Mouse (Mus musculus) gastrocnemius, postnatal 36 days (tissue): ENCODE results near the gene Pxk. TPM values are rescaled to one million over a fixed set of nuclear protein-coding genes. Genes with fewer than 3 reads are reported as not detected.
"Not testable (repeated sequence)": the region's sequence is repeated elsewhere in the genome, so short reads cannot be mapped to it uniquely, and the experiment has no call there.

Experiments used
- DNase-seq, 2 experiments: peaks; one replicate each; pipeline ENCODE4 v3.0.0; 2022
- intact Hi-C: fragments of 180-260 bp; cut with DNase I; formaldehyde crosslinking; loops from one replicate; pipeline ENCODE4 v1.15.1; 2025
- total RNA-seq, 2 experiments: library from RNA; stranded (reverse); gene quantifications; 2 replicates each; pipeline ENCODE4 v1.2.3; 2021

Pxk gene
- total RNA-seq, 2 experiments from 2014 or later, result 10.7 to 12.2 TPM

- DNase-seq, result no peak
- intact Hi-C loops, result no loop called here
Measured at GRCm38 (mm10) chr14:8098687-8098995, 630 bp downstream of the Pxk start.

- intact Hi-C loops, result no loop called here
- DNase-seq, result no peak
Measured at GRCm38 (mm10) chr14:8099561-8100021, 1.6 kb downstream of the Pxk start.

GRCm38 (mm10) chr14:8101886-8102285 lies 3.9 kb downstream of the Pxk start:
- intact Hi-C loops, result no loop called here
- no peak for DNase-seq

- intact Hi-C loops, result no loop called here
- no peak for DNase-seq
Measured at GRCm38 (mm10) chr14:8102676-8103075, 4.7 kb downstream of the Pxk start.

GRCm38 (mm10) chr14:8108047-8108446 lies 10.0 kb downstream of the Pxk start:
- intact Hi-C loops, result no loop called here
- no peak for DNase-seq

- intact Hi-C loops, result no loop called here
Measured at GRCm38 (mm10) chr14:8108976-8109375, 11.0 kb downstream of the Pxk start.

GRCm38 (mm10) chr14:8111545-8111944 lies 13.5 kb downstream of the Pxk start:
- DNase-seq, result no peak
- intact Hi-C loops, result no loop called here

More at GRCm38 (mm10) chr14:8108976-8109375, 11.0 kb downstream of the Pxk start:
- DNase-seq, result no peak

- intact Hi-C loops, result no loop called here
- DNase-seq, result no peak
Measured at GRCm38 (mm10) chr14:8112036-8112435, 14.0 kb downstream of the Pxk start.

GRCm38 (mm10) chr14:8113616-8114015 lies 15.6 kb downstream of the Pxk start:
- intact Hi-C loops, result no loop called here
- DNase-seq, result no peak

GRCm38 (mm10) chr14:8114306-8114705 lies 16.3 kb downstream of the Pxk start:
- no peak for DNase-seq
- intact Hi-C loops, result no loop called here

GRCm38 (mm10) chr14:8114756-8115155 lies 16.7 kb downstream of the Pxk start:
- DNase-seq, result no peak
- intact Hi-C loops, result no loop called here

- no peak for DNase-seq
- intact Hi-C loops, result no loop called here
Measured at GRCm38 (mm10) chr14:8115772-8116171, 17.8 kb downstream of the Pxk start.

- no peak for DNase-seq
- intact Hi-C loops, result no loop called here
Measured at GRCm38 (mm10) chr14:8117371-8117770, 19.4 kb downstream of the Pxk start.

- intact Hi-C loops, result no loop called here
Measured at GRCm38 (mm10) chr14:8119454-8119853, 21.4 kb downstream of the Pxk start.

GRCm38 (mm10) chr14:8119904-8120303 lies 21.9 kb downstream of the Pxk start:
- intact Hi-C loops, result no loop called here
- DNase-seq, result no peak

More at GRCm38 (mm10) chr14:8119454-8119853, 21.4 kb downstream of the Pxk start:
- no peak for DNase-seq

- intact Hi-C loops, result no loop called here
- DNase-seq, result no peak
Measured at GRCm38 (mm10) chr14:8123141-8123540, 25.1 kb downstream of the Pxk start.

- not testable (repeated sequence) for DNase-seq
- intact Hi-C loops, result loop anchor here (1.0 kb wide), 1 partner anchor 30 kb away; no protein-coding TSS in a partner anchor
Measured at GRCm38 (mm10) chr14:8123611-8124010, 25.6 kb downstream of the Pxk start.

- no peak for DNase-seq
- intact Hi-C loops, result loop anchor here (1.0 kb wide), 1 partner anchor 31 kb away; no protein-coding TSS in a partner anchor
Measured at GRCm38 (mm10) chr14:8124046-8124881, 26.3 kb downstream of the Pxk start.

- DNase-seq, result no peak
- intact Hi-C loops, result no loop called here
Measured at GRCm38 (mm10) chr14:8127971-8128370, 30.0 kb downstream of the Pxk start.

GRCm38 (mm10) chr14:8132789-8133188 lies 34.8 kb downstream of the Pxk start:
- no peak for DNase-seq
- intact Hi-C loops, result no loop called here

- DNase-seq, result no peak
- intact Hi-C loops, result no loop called here
Measured at GRCm38 (mm10) chr14:8134234-8134633, 36.2 kb downstream of the Pxk start.

GRCm38 (mm10) chr14:8135130-8135529 lies 37.1 kb downstream of the Pxk start:
- DNase-seq, result no peak
- intact Hi-C loops, result no loop called here
